Mouse (Mus musculus): ENCODE results near the gene Mpzl2. TPM values are rescaled to one million over a fixed set of nuclear protein-coding genes. Genes with fewer than 3 reads are reported as not detected.

The Mpzl2 gene
- polyA plus RNA-seq, 1 experiment from 2014 or later: 3.5 TPM

DNA sequence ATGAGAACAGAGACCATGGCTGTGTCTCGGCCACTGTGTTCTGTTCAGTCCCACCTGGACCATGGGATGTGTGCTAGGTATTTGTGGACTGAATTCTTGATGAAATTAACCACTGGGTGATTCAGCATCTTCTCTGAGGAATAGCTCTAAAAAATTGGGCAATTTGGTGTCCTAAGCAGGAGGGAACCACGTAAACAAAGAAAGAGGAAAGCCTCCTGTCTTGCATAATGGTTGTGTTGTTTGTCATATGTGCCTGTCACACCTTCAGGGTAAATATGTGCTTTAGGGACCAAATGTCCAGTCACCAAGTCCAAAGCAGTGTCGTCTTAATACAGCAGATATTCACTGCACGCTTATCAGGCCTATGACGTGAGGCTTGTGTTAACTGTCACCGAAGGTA lies 24.8 kb downstream of the Mpzl2 start:
- Histone ChIP-seq H3K27ac (no peak overlapping the region), H3K27me3 (ENCODE audit: poor library complexity, severe bottlenecking) (peaks cover 22% of the 10 kb centered on the region), H3K36me3 (replicated peaks) (no peaks in the 10 kb centered on the region), H3K4me1 (no peaks in the 10 kb centered on the region), H3K9me3 (no peaks in the 10 kb centered on the region), H3K4me3 (no peak overlapping the region)
- no peak for DNase-seq (ENCODE audit: extremely low spot score, low spot score)
- 91% methylated on average over 6 of the region's 6 CpGs for WGBS

DNA sequence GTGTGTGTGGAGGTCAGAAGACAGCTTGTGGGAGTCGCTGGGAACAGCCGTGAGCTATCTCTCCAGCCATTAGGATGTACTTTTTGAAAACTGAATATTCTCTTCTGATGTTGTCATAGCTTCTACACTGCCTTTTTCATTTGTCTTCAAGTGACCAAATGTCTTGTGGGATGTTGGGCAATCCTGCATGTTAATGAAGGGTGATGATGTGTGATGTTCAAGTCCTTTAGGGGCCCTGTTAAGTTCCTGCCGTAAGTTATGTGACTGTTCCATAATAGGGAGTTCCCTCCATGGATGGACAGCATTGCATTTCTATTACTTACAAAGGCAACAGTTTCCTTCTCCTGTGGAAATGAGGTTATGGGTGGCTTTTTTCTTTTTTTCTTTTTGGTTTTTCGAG lies 27.1 kb downstream of the Mpzl2 start:
- 84% methylated on average over 4 of the region's 4 CpGs for WGBS
- Histone ChIP-seq H3K9me3 (no peaks in the 10 kb centered on the region), H3K36me3 (replicated peaks) (no peaks in the 10 kb centered on the region), H3K27me3 (ENCODE audit: poor library complexity, severe bottlenecking) (peaks cover 3% of the 10 kb centered on the region; the same call in 1 of the 2 replicates), H3K27ac (no peak overlapping the region), H3K4me3 (no peak overlapping the region), H3K4me1 (no peaks in the 10 kb centered on the region)
- no peak for DNase-seq (ENCODE audit: extremely low spot score, low spot score)

DNA sequence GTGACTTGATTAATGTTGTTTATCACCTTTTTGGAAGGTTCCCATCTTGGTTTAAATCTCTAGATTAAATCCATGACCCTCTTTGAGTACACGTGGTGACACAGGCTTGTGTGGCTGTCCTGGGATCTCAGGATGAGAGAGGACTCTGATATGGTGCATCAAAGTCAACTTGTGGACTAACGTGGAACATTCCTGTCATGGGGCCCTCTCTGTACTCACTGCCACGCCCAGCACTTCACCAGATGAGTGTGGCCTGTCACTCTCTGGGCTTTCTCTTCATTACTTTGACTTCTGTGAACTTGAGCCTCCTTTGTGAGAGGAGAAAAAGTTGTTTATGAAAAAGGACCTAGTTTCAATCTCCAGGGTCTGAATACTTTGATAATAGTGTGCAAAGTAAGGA lies 32.2 kb downstream of the Mpzl2 start:
- DNase-seq (ENCODE audit: extremely low spot score, low spot score): no peak
- H3K27ac ChIP-seq: no peak overlapping the region
- H3K27me3 ChIP-seq (ENCODE audit: poor library complexity, severe bottlenecking): no peaks in the 10 kb centered on the region
- no peaks in the 10 kb centered on the region for H3K9me3 ChIP-seq
- H3K4me1 ChIP-seq: no peaks in the 10 kb centered on the region
- no peak overlapping the region for H3K4me3 ChIP-seq
- H3K36me3 ChIP-seq (replicated peaks): no peaks in the 10 kb centered on the region
- 66% methylated on average over 3 of the region's 3 CpGs for WGBS

DNA sequence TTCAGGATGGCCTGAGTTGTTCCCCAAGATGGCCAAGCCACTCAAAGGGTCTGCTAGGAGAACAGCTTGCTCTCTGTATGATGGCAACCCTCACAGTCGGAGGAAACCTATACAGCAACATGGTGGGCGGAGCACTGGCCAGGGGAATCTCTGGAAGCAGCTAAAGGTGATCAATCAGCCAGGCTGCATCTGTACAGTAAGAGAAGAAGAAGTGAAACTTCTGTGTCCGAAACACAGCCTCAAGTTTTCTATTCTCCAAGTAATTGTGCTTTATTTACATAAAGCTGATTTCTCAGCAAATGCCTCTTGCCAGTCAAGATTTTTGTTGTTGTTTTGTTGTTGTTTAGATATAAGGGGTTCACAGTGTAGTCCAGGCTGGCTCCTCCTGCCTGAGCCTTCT lies 38.3 kb downstream of the Mpzl2 start:
- no peak for DNase-seq (ENCODE audit: extremely low spot score, low spot score)
- WGBS: 75% methylated on average over 3 of the region's 3 CpGs
- no peaks in the 10 kb centered on the region for H3K4me1 ChIP-seq
- no peaks in the 10 kb centered on the region for H3K27me3 ChIP-seq (ENCODE audit: poor library complexity, severe bottlenecking)
- no peaks in the 10 kb centered on the region for H3K9me3 ChIP-seq
- no peak overlapping the region for H3K4me3 ChIP-seq
- H3K27ac ChIP-seq: no peak overlapping the region
- H3K36me3 ChIP-seq (replicated peaks): no peaks in the 10 kb centered on the region

- H3K27me3 ChIP-seq (ENCODE audit: poor library complexity, severe bottlenecking): no peaks in the 10 kb centered on the region
- DNase-seq (ENCODE audit: extremely low spot score, low spot score): no peak
- no peaks in the 10 kb centered on the region for H3K9me3 ChIP-seq
- 90% methylated on average over 5 of the region's 5 CpGs for WGBS
- no peak within 1 kb of the TSS for H3K27ac ChIP-seq
- H3K4me3 ChIP-seq: no peak within 1 kb of the TSS
- no peaks in the 10 kb centered on the region for H3K4me1 ChIP-seq
- H3K36me3 ChIP-seq (replicated peaks): no peaks in the 10 kb centered on the region
Observed at GRCm38 (mm10) chr9:45079011-45079410, 39.4 kb downstream of the Mpzl2 start, which contains the start of gene Jaml. Gene Jaml, plus strand, starts transcription at chr9:45079183.

DNA sequence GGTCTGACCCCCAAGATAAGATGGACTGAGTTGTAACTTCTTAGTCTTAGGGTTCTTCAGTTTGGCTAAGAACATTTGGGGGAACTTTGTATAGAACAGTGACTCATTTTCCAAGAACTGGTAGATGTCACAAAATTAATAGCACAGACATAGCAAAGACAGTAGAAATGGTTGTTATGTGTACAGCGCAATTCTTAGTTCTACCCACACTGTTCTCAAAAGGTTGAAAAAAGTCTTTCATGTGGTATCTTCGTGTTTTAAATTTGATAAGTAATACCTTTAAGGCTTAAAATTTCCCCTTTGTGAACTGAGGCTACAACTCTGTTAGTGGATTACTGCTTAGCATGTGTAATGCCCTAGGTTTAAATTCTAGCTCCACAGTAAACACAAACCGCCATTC lies 43.5 kb downstream of the Mpzl2 start:
- 88% methylated on average over 3 of the region's 3 CpGs for WGBS
- no peak for DNase-seq (ENCODE audit: extremely low spot score, low spot score)
- no peaks in the 10 kb centered on the region for H3K36me3 ChIP-seq (replicated peaks)
- H3K4me1 ChIP-seq: no peaks in the 10 kb centered on the region
- no peaks in the 10 kb centered on the region for H3K27me3 ChIP-seq (ENCODE audit: poor library complexity, severe bottlenecking)
- H3K9me3 ChIP-seq: no peaks in the 10 kb centered on the region
- no peak overlapping the region for H3K27ac ChIP-seq
- H3K4me3 ChIP-seq: no peak overlapping the region

GRCm38 (mm10) chr9:45084556-45084955 lies 45.0 kb downstream of the Mpzl2 start:
- H3K9me3 ChIP-seq: no peaks in the 10 kb centered on the region
- no peak overlapping the region for H3K27ac ChIP-seq
- no peaks in the 10 kb centered on the region for H3K4me1 ChIP-seq
- no peak for DNase-seq (ENCODE audit: extremely low spot score, low spot score)
- H3K36me3 ChIP-seq (replicated peaks): no peaks in the 10 kb centered on the region
- WGBS: 78% methylated on average over 5 of the region's 5 CpGs
- H3K27me3 ChIP-seq (ENCODE audit: poor library complexity, severe bottlenecking): 0 out of 2 replicates have a peak, but pooled peaks cover 4% of the 10 kb centered on the region
- H3K4me3 ChIP-seq: no peak overlapping the region

DNA sequence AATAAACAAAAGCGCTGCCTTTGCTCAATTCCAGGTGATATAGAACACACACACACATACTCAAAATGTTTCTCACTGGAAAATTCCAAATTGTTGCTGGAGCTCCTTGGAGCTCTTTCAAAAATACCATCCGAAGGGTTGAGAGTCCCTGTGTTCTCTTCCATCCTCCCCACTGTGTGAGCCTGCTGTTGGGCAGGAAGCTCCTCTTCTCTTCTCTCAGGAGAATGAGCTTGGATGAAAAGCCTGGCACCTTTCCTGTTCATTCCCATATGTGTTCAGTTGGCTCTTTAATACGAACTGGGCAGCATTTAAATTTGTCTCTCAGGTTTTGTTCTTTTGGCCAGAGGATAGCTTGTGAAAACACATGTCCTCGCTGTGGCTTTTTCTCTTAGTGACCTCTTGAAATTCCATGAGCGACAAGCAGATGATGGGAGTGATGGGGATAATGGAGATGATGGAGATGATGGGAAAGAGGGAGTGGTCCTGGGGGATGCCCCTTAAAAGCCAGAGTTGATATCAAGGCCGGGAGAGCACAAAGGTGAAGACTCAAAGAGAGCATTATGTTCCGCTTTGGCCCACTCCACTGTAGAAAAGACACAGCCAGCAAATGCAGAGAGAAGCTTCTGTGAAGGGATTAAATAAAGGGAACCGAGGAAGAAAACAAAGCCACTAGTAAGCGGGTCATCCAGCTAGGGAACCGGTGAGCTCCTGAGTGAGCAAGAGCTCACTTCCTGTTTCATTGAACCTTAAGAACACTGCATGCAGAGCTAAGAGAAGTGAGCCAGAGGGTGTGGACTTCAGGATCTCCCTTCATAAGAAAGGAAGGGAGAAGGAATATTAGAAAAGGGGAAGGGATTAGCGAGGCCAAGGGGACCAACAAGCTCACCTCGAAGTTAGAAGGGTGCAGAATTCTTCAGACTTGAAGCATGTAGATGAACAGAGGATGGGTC lies 46.4 kb downstream of the Mpzl2 start:
- no peak overlapping the region for H3K4me3 ChIP-seq
- no peak for DNase-seq (ENCODE audit: extremely low spot score, low spot score)
- 78% methylated on average over 12 of the region's 12 CpGs for WGBS
- 0 out of 2 replicates have a peak, but pooled peaks cover 4% of the 10 kb centered on the region for H3K27me3 ChIP-seq (ENCODE audit: poor library complexity, severe bottlenecking)
- H3K4me1 ChIP-seq: no peaks in the 10 kb centered on the region
- H3K9me3 ChIP-seq: no peaks in the 10 kb centered on the region
- H3K36me3 ChIP-seq (replicated peaks): no peaks in the 10 kb centered on the region
- no peak overlapping the region for H3K27ac ChIP-seq

GRCm38 (mm10) chr9:45088040-45088439 lies 48.4 kb downstream of the Mpzl2 start:
- no peak overlapping the region for H3K27ac ChIP-seq
- no peak for DNase-seq (ENCODE audit: extremely low spot score, low spot score)
- no peak overlapping the region for H3K4me3 ChIP-seq
- 0 out of 2 replicates have a peak, but pooled peaks cover 4% of the 10 kb centered on the region for H3K4me1 ChIP-seq
- 0 out of 2 replicates have a peak, but pooled peaks cover 4% of the 10 kb centered on the region for H3K27me3 ChIP-seq (ENCODE audit: poor library complexity, severe bottlenecking)
- no peaks in the 10 kb centered on the region for H3K9me3 ChIP-seq
- no peaks in the 10 kb centered on the region for H3K36me3 ChIP-seq (replicated peaks)

GRCm38 (mm10) chr9:45090811-45091210 lies 51.2 kb downstream of the Mpzl2 start:
- DNase-seq (ENCODE audit: extremely low spot score, low spot score): no peak
- H3K9me3 ChIP-seq: no peaks in the 10 kb centered on the region
- 76% methylated on average over 3 of the region's 3 CpGs for WGBS

GRCm38 (mm10) chr9:45092641-45093040 lies 53.0 kb downstream of the Mpzl2 start:
- no peak for DNase-seq (ENCODE audit: extremely low spot score, low spot score)
- H3K27me3 ChIP-seq (ENCODE audit: poor library complexity, severe bottlenecking): 0 out of 2 replicates have a peak, but pooled peaks cover 4% of the 10 kb centered on the region
- no peaks in the 10 kb centered on the region for H3K36me3 ChIP-seq (replicated peaks)
- 0 out of 2 replicates have a peak, but pooled peaks cover 4% of the 10 kb centered on the region for H3K4me1 ChIP-seq
- no peaks in the 10 kb centered on the region for H3K9me3 ChIP-seq
- 75% methylated on average over 4 of the region's 4 CpGs for WGBS
- no peak overlapping the region for H3K27ac ChIP-seq
- H3K4me3 ChIP-seq: no peak overlapping the region

More at GRCm38 (mm10) chr9:45090811-45091210, 51.2 kb downstream of the Mpzl2 start:
- H3K27ac ChIP-seq: no peak overlapping the region
- 0 out of 2 replicates have a peak, but pooled peaks cover 4% of the 10 kb centered on the region for H3K27me3 ChIP-seq (ENCODE audit: poor library complexity, severe bottlenecking)
- 0 out of 2 replicates have a peak, but pooled peaks cover 4% of the 10 kb centered on the region for H3K4me1 ChIP-seq
- H3K4me3 ChIP-seq: no peak overlapping the region
- H3K36me3 ChIP-seq (replicated peaks): no peaks in the 10 kb centered on the region

- no peak for DNase-seq (ENCODE audit: extremely low spot score, low spot score)
- Histone ChIP-seq H3K36me3 (replicated peaks) (no peaks in the 10 kb centered on the region), H3K4me3 (no peak overlapping the region), H3K27me3 (ENCODE audit: poor library complexity, severe bottlenecking) (no peaks in the 10 kb centered on the region), H3K9me3 (no peaks in the 10 kb centered on the region), H3K27ac (no peak overlapping the region), H3K4me1 (0 out of 2 replicates have a peak, but pooled peaks cover 4% of the 10 kb centered on the region)
- 82% methylated on average over 6 of the region's 6 CpGs for WGBS
Observed at GRCm38 (mm10) chr9:45095149-45095937, 55.7 kb downstream of the Mpzl2 start.
